Mouse (Mus musculus): Measurements from ENCODE around the gene Fgf12. TPM values are rescaled to one million over a fixed set of nuclear protein-coding genes. Genes with fewer than 3 reads are reported as not detected.

Fgf12 gene
- polyA plus RNA-seq, 1 experiment from 2014 or later, result 2.6 TPM

MicroRNA genes within 50 kb of the gene (microRNA counts, 519-probe panel; counts per million panel counts)
- microRNA mmu-miR-690, result 1,783 counts per million, percentile 30 among the panel's probes with 10 or more counts

Small RNA genes within 50 kb of the gene (microRNA-seq; reads per million reads assigned to microRNA genes)
- gene Mir690, result not detected

Other genes with a start within 250 kb of the Fgf12 start
- gene Mb21d2, start 176.6 kb upstream of the Fgf12 start, polyA plus RNA-seq (2015; fragmentation: Nextera tagmentation; extraction: Ambion mirVana), result 6.3 and 6.5 TPM in 2 replicates